24 mouse cellular contexts compared by ENCODE assay signal in the genomic region with DNA sequence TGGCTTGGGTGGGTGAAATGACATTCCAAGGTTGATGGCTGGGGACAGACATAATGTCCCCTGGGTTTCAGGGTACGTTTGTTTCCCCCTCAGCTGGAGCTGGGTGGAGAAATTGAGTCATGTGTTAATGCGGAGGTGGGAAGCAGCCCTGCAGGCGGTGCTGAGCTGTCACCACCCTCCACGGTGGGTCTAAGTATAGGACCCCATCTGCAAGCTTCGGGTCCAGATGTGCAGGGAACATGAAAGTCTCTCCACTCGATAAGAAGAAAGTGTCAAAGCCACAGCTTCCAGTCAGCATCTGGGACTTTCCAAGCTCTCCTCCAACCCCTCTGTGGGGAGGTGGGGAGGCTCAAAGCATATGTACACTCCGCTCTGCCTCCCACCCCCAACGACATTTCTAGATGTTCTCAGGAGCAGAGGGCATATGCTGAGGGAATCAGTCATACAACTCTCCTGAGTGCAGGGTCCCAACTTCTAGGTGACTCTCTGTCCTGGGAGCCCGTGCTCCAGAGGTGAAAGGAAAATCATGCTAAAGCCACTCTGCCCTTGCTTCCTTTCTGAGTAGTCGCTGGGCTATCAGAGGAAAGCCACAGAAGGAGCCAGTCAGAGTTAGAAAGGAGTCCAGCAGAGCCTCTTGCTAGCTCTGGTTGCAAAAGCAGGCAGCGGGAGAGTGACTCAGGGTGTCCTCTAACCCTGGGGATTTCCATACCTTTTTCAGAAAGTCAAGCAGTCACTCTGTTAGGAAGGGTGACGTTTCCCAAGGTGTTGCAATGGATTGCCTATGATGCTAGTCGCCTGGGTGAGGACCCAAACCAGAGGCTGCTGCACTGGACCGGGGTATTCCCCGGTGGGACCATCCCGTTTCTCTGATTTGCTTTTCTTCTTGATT.
DNase-seq lines count a peak whose midpoint lies in the region; ATAC-seq and TF ChIP-seq lines count a peak whose summit lies in the region.
"Had no signal": no experiment of that assay in that cellular context is flagged by ENCODE, and none has a peak within 500 bp of the region (broad histone marks: within the 10 kb centered on the region; RNA-seq: fewer than 3 reads in every experiment).

No protein-coding gene starts in this region.

- no peaks in the 10 kb centered on the region for H3K36me3 ChIP-seq in CH12.LX (replicated peaks in 1 of 2; ENCODE audit: control insufficient read depth in 1 of 2, insufficient read depth in 1 of 2, low read length in 1 of 2)
- no peaks in the 10 kb centered on the region for H3K36me3 ChIP-seq in liver, postnatal 0 days (replicated peaks; ENCODE audit: insufficient read depth, low read length)
- H3K36me3 ChIP-seq: embryonic facial prominence, embryonic 10.5 days; forebrain, embryonic 15.5 days; hindbrain, embryonic 15.5 days; limb, embryonic 13.5 days; liver, embryonic 12.5 days; midbrain, embryonic 15.5 days had no signal

- H3K9ac ChIP-seq in CH12.LX (ENCODE audit: insufficient read depth, low read depth), result no peak overlapping the region
- H3K9ac ChIP-seq in liver, postnatal 0 days (replicated peaks), result no peak overlapping the region
- H3K9ac ChIP-seq: forebrain, embryonic 15.5 days; hindbrain, embryonic 15.5 days; limb, embryonic 13.5 days; liver, embryonic 12.5 days; midbrain, embryonic 15.5 days had no signal

- peak overlapping the region; percentile 53; the same call in 1 of the 2 replicates for H3K4me2 ChIP-seq in CH12.LX (ENCODE audit: insufficient read depth, low read depth, poor library complexity, severe bottlenecking)
- no peak overlapping the region for H3K4me2 ChIP-seq in liver, postnatal 0 days (ENCODE audit: low read depth, low read length)
- H3K4me2 ChIP-seq: forebrain, embryonic 15.5 days; hindbrain, embryonic 15.5 days; limb, embryonic 13.5 days; liver, embryonic 12.5 days; midbrain, embryonic 15.5 days had no signal

- no peaks in the 10 kb centered on the region for H3K9me3 ChIP-seq in CH12.LX (replicated peaks; ENCODE audit: low read length)
- H3K9me3 ChIP-seq in liver, postnatal 0 days (ENCODE audit: low read length), result no peaks in the 10 kb centered on the region
- H3K9me3 ChIP-seq: embryonic facial prominence, embryonic 10.5 days; forebrain, embryonic 15.5 days; hindbrain, embryonic 15.5 days; limb, embryonic 13.5 days; liver, embryonic 12.5 days; megakaryocyte, embryonic 14.5 days; midbrain, embryonic 15.5 days had no signal

- H3K79me2 ChIP-seq in CH12.LX (replicated peaks; ENCODE audit: control insufficient read depth, extremely low read depth, insufficient read depth, poor library complexity, severe bottlenecking), result no peaks in the 10 kb centered on the region

- H3K27me3 ChIP-seq in CH12.LX (replicated peaks), result no peaks in the 10 kb centered on the region
- H3K27me3 ChIP-seq in liver, postnatal 0 days (ENCODE audit: insufficient read depth, low read length), result peaks cover 3% of the 10 kb centered on the region; the same call in 1 of the 2 replicates
- H3K27me3 ChIP-seq: forebrain, embryonic 15.5 days; hindbrain, embryonic 15.5 days; midbrain, embryonic 15.5 days had no signal

- no peak for TF ChIP-seq POLR2A in CH12.LX (IDR thresholded peaks at IDR 0.05; ENCODE audit: low read depth, low read length)

- in situ Hi-C loops in CH12.LX (cut with MboI; ENCODE audit: low pct_ligation_motif_present, low pct_unique_long_range_greater_than_20kb, low sequenced_read_pairs), result no loop called here

- H3K4me1 ChIP-seq in CH12.LX (ENCODE audit: control insufficient read depth in 1 of 2, insufficient read depth in 2 of 2), result peaks cover 20 to 82% of the 10 kb centered on the region in 2 experiments
- no peaks in the 10 kb centered on the region for H3K4me1 ChIP-seq in liver, postnatal 0 days (ENCODE audit: insufficient read depth)
- H3K4me1 ChIP-seq: limb, embryonic 13.5 days; liver, embryonic 12.5 days; megakaryocyte, embryonic 14.5 days had no signal

- DNase-seq in adrenal gland, postnatal 36 days, result peak; percentile 6 to 22
- no peak for DNase-seq in adrenal gland, postnatal 25 days
- DNase-seq in 3T3-L1 (ENCODE audit: low read depth, low spot score) (peak; percentile 29), CH12.LX (ENCODE audit: extremely low read depth) (peak; percentile 57)
- peak; percentile 83 for DNase-seq in brain, adult 2 months (ENCODE audit: low read depth, low spot score)
- no peak for DNase-seq in cerebellum, adult 8-10 months
- DNase-seq in layer of hippocampus, adult 11-12 months (ENCODE audit: low spot score), result no peak
- DNase-seq in liver, postnatal 0 days, result no peak
- DNase-seq: cerebellum, adult 9-10 months; gastrocnemius, postnatal 25 days; heart, adult 2 months; kidney, adult 9 months; kidney, postnatal 14 days; lung, adult 2 months; lung, postnatal 14 days; thymus, adult 18-20 months had no signal

- TF ChIP-seq CTCF in CH12.LX (conservative IDR thresholded peaks at IDR 0.05 in 1 of 2, IDR thresholded peaks at IDR 0.05 in 1 of 2; ENCODE audit: low read depth in 2 of 2, low read length in 2 of 2), result no peak
- no peak for TF ChIP-seq CTCF in liver, postnatal 0 days (IDR thresholded peaks at IDR 0.05; ENCODE audit: low read depth)

- TF ChIP-seq RAD21 in CH12.LX (IDR thresholded peaks at IDR 0.05; ENCODE audit: low read depth, low read length), result no peak

- no peak for ATAC-seq in liver, postnatal 0 days
- ATAC-seq: forebrain, embryonic 15.5 days; intestine, embryonic 16.5 days; liver, embryonic 12.5 days; midbrain, embryonic 15.5 days had no signal

- H3K27ac ChIP-seq in CH12.LX (ENCODE audit: insufficient read depth, low read depth), result no peak overlapping the region
- H3K27ac ChIP-seq in liver, postnatal 0 days (ENCODE audit: low read depth), result no peak overlapping the region
- H3K27ac ChIP-seq: embryonic facial prominence, embryonic 10.5 days; forebrain, embryonic 15.5 days; heart, adult 2 months; hindbrain, embryonic 15.5 days; limb, embryonic 13.5 days; liver, embryonic 12.5 days; midbrain, embryonic 15.5 days had no signal

- peak overlapping the region in 1 of 3 experiments; percentile 16 for H3K4me3 ChIP-seq in CH12.LX (replicated peaks in 1 of 3; ENCODE audit: low read depth in 2 of 3, low read length in 2 of 3, poor library complexity in 1 of 3)
- no peak overlapping the region for H3K4me3 ChIP-seq in liver, postnatal 0 days (ENCODE audit: low read depth, low read length)
- H3K4me3 ChIP-seq: embryonic facial prominence, embryonic 10.5 days; forebrain, embryonic 15.5 days; heart, adult 2 months; hindbrain, embryonic 15.5 days; limb, embryonic 13.5 days; liver, embryonic 12.5 days; megakaryocyte, embryonic 14.5 days; midbrain, embryonic 15.5 days had no signal

- 47% methylated on average over 16 of the region's 16 CpGs for WGBS in liver, postnatal 0 days (ENCODE audit: insufficient replicate concordance)

- dilution Hi-C loops in CH12.LX (cut with MboI; ENCODE audit: extremely low pct_ligation_motif_present, extremely low pct_unique_long_range_greater_than_20kb, low sequenced_read_pairs), result no loop called here

- peak; percentile 39 for TF ChIP-seq EP300 in CH12.LX (IDR thresholded peaks at IDR 0.05; ENCODE audit: low read length)
- TF ChIP-seq EP300 in liver, postnatal 0 days (IDR thresholded peaks at IDR 0.05; ENCODE audit: low read depth), result no peak

TF ChIP-seq in CH12.LX, 34 proteins besides CTCF, POLR2A, EP300 and RAD21:
- no peak for TF ChIP-seq BHLHE40 (IDR thresholded peaks at IDR 0.05; ENCODE audit: low read depth, low read length)
- no peak for TF ChIP-seq RCOR1 (conservative IDR thresholded peaks at IDR 0.05; ENCODE audit: low read depth, low read length)
- no peak; the same call in 1 of the 2 replicates for TF ChIP-seq MAX (IDR thresholded peaks at IDR 0.05; ENCODE audit: low read length)
- no peak for TF ChIP-seq NRF1 (IDR thresholded peaks at IDR 0.05; ENCODE audit: low read depth, low read length)
- TF ChIP-seq TCF12 (IDR thresholded peaks at IDR 0.05; ENCODE audit: low read depth, low read length), result peak; percentile 59
- TF ChIP-seq E2F4 (IDR thresholded peaks at IDR 0.05; ENCODE audit: insufficient replicate concordance, low read depth, low read length), result no peak
- no peak for TF ChIP-seq POLR2AphosphoS2 (IDR thresholded peaks at IDR 0.05; ENCODE audit: low read depth, low read length)
- TF ChIP-seq JUN (IDR thresholded peaks at IDR 0.05; ENCODE audit: insufficient read depth, low read depth, low read length), result peak; percentile 34; the same call in 1 of the 2 replicates
- no peak for TF ChIP-seq ZC3H11A (IDR thresholded peaks at IDR 0.05; ENCODE audit: low read depth, low read length)
- no peak for TF ChIP-seq MXI1 (IDR thresholded peaks at IDR 0.05; ENCODE audit: low read depth, low read length)
- no peak for TF ChIP-seq GABPA (IDR thresholded peaks at IDR 0.05; ENCODE audit: insufficient replicate concordance, low read depth, low read length)
- TF ChIP-seq ZNF384 (IDR thresholded peaks at IDR 0.05; ENCODE audit: low read depth, low read length), result no peak
- no peak for TF ChIP-seq USF2 (conservative IDR thresholded peaks at IDR 0.05; ENCODE audit: low read depth, low read length)
- no peak for TF ChIP-seq IRF4 (IDR thresholded peaks at IDR 0.05; ENCODE audit: low read depth, low read length)
- no peak for TF ChIP-seq UBTF (IDR thresholded peaks at IDR 0.05; ENCODE audit: low read depth, low read length)
- no peak for TF ChIP-seq CHD1 (IDR thresholded peaks at IDR 0.05; ENCODE audit: low read depth, low read length)
- no peak for TF ChIP-seq USF1 (IDR thresholded peaks at IDR 0.05; ENCODE audit: low read depth, low read length)
- no peak for TF ChIP-seq SMC3 (IDR thresholded peaks at IDR 0.05; ENCODE audit: low read depth, low read length)
- no peak for TF ChIP-seq MYC (IDR thresholded peaks at IDR 0.05; ENCODE audit: low read depth, low read length)
- TF ChIP-seq NELFE (IDR thresholded peaks at IDR 0.05; ENCODE audit: low read depth, low read length), result 0 out of 2 replicates have a peak, but pooled peaks have one; percentile 34
- TF ChIP-seq HCFC1 (IDR thresholded peaks at IDR 0.05; ENCODE audit: low read depth, low read length), result no peak
- TF ChIP-seq MAZ (IDR thresholded peaks at IDR 0.05; ENCODE audit: low read depth, low read length), result no peak
- no peak for TF ChIP-seq PAX5 (IDR thresholded peaks at IDR 0.05; ENCODE audit: low read length)
- no peak for TF ChIP-seq SIN3A (IDR thresholded peaks at IDR 0.05; ENCODE audit: low read length)
- TF ChIP-seq JUND (conservative IDR thresholded peaks at IDR 0.05; ENCODE audit: low read depth, low read length), result peak; percentile 37; the same call in 1 of the 2 replicates
- peak; percentile 82 for TF ChIP-seq ETS1 (conservative IDR thresholded peaks at IDR 0.05; ENCODE audit: low read depth, low read length)

Comparison
In these comparisons a context has a peak if more than half of its experiments do, and no peak if none do; other contexts are left out.
1. DNase-seq: peak in adrenal gland, postnatal 36 days (2 of 2), 3T3-L1 (single experiment), CH12.LX (single experiment) and brain, adult 2 months (single experiment); none in adrenal gland, postnatal 25 days (single experiment), cerebellum, adult 8-10 months (single experiment), layer of hippocampus, adult 11-12 months (single experiment) and liver, postnatal 0 days (single experiment).